Mouse (Mus musculus) small intestine, adult 2 months (tissue): ENCODE data around the gene Cpox.

Experiments used
- CTCF ChIP-seq: fragments of 200-500 bp; IDR thresholded peaks from 2 replicates; pipeline ENCODE4 v1.5.1; 2012; ENCODE audit warnings: low read depth, mild to moderate bottlenecking, control low read depth, inconsistent platforms, low read length, moderate library complexity, mixed read lengths; ENCODE audit not compliant: insufficient replicate concordance, insufficient read length; ENCODE audit errors: extremely low read depth
- POLR2A ChIP-seq: fragments of 200-500 bp; IDR thresholded peaks from 2 replicates; pipeline ENCODE4 v1.6.1; 2012; ENCODE audit warnings: low read depth, mild to moderate bottlenecking, control low read depth, inconsistent platforms, low read length, moderate library complexity

GRCm38 (mm10) chr16:58635866-58636265 lies 34.2 kb upstream of the Cpox start:
- no peak for TF ChIP-seq CTCF
- no peak for TF ChIP-seq POLR2A
